Mouse (Mus musculus): ENCODE measurements at regions not wholly inside any gene's neighbourhood (a gene's known extent, or its start where the extent isn't known, plus 50 kb on each side); places are given as distances from the start of the nearest gene placed in this dataset.

GRCm38 (mm10) chr3:151670628-151671027 is 79.1 kb downstream of the Ifi44 start:
- peak; percentile 9 to 20 for DNase-seq (ENCODE audit: low spot score in 2 of 2)

GRCm38 (mm10) chr3:151653298-151653697 is 96.5 kb downstream of the Ifi44 start:
- DNase-seq (ENCODE audit: low spot score in 2 of 2) = peak; percentile 6 to 14

GRCm38 (mm10) chr3:151651524-151651923 is 98.2 kb downstream of the Ifi44 start:
- peak; percentile 15 to 47 for DNase-seq (ENCODE audit: low spot score in 2 of 2)

- no peak for DNase-seq (ENCODE audit: low spot score in 2 of 2)
Observed at GRCm38 (mm10) chr3:151647637-151648036, 102.1 kb downstream of the Ifi44 start.

GRCm38 (mm10) chr3:151639431-151640111 is 110.2 kb downstream of the Ifi44 start:
- DNase-seq (ENCODE audit: low spot score in 2 of 2) = no peak

GRCm38 (mm10) chr3:151638326-151638725 is 111.4 kb downstream of the Ifi44 start:
- DNase-seq (ENCODE audit: low spot score in 2 of 2) = no peak

- DNase-seq (ENCODE audit: low spot score in 2 of 2) = peak; percentile 2 to 20
Observed at GRCm38 (mm10) chr3:151610954-151611353, 138.8 kb downstream of the Ifi44 start.

- DNase-seq (ENCODE audit: low spot score in 2 of 2) = peak in 1 of 2 experiments; percentile 20
Observed at GRCm38 (mm10) chr3:151607689-151608088, 142.1 kb downstream of the Ifi44 start.

GRCm38 (mm10) chr3:151603371-151603770 is 146.4 kb downstream of the Ifi44 start:
- DNase-seq (ENCODE audit: low spot score in 2 of 2) = no peak

Data from frontal cortex, postnatal 36 days (tissue).